Mouse (Mus musculus) forebrain, embryonic 12.5 days (tissue): ENCODE data around the gene Whrn. TPM values are rescaled to one million over a fixed set of nuclear protein-coding genes. Genes with fewer than 3 reads are reported as not detected.

Source experiments
- ATAC-seq: fragments of 200-750 bp; cut with Nextera tagmentation; 2 replicates; pipeline ENCODE4 v1.8.0; 2017; ENCODE audit warnings: moderate TSS enrichment; ENCODE audit not compliant: low FRiP score
- H3K27ac ChIP-seq: fragments of 300-500 bp; sonication (generic); 2 replicates; pipeline ENCODE4 v1.5.1; 2016; ENCODE audit warnings: mild to moderate bottlenecking
- H3K27me3 ChIP-seq: fragments of 300-500 bp; sonication (generic); 2 replicates; pipeline ENCODE4 v1.6.1; 2016; ENCODE audit warnings: mild to moderate bottlenecking
- H3K36me3 ChIP-seq: fragments of 300-500 bp; sonication (generic); replicated peaks from 2 replicates; pipeline ENCODE4 v1.6.1; 2016; ENCODE audit warnings: mild to moderate bottlenecking
- H3K4me1 ChIP-seq: fragments of 300-500 bp; sonication (generic); 2 replicates; pipeline ENCODE4 v1.6.1; 2016
- H3K4me2 ChIP-seq: fragments of 300-500 bp; sonication (generic); 2 replicates; pipeline ENCODE4 v1.6.1; 2016; ENCODE audit warnings: mild to moderate bottlenecking, moderate library complexity
- H3K4me3 ChIP-seq: fragments of 300-500 bp; sonication (generic); replicated peaks from 2 replicates; pipeline ENCODE4 v1.5.1; 2016; ENCODE audit warnings: mild to moderate bottlenecking
- H3K9ac ChIP-seq: fragments of 300-500 bp; sonication (generic); 2 replicates; pipeline ENCODE4 v1.6.1; 2016; ENCODE audit warnings: mild to moderate bottlenecking
- H3K9me3 ChIP-seq: fragments of 300-500 bp; sonication (generic); 2 replicates; pipeline ENCODE4 v1.6.1; 2016
- WGBS: fragments of 180-500 bp; shearing (Covaris S2); methylation state at CpG from one replicate; pipeline ENCODE4 v1.1.7; 2016; 5-methylcytosine and 5-hydroxymethylcytosine counted together
- polyA plus RNA-seq: library from polyadenylated mRNA; unstranded; fragments of >200 nt; fragmentation: Nextera tagmentation; extraction: Ambion mirVana; gene quantifications from 2 replicates; pipeline ENCODE4 v1.2.1, GENCODE M21; 2016

Gene Whrn
- polyA plus RNA-seq, 1 experiment from 2014 or later = 10.5 TPM

GRCm38 (mm10) chr4:63466192-63466591, 29.6 kb downstream of the Whrn start:
- no peaks in the 10 kb centered on the region for H3K9me3 ChIP-seq
- H3K4me2 ChIP-seq = no peak overlapping the region
- H3K27me3 ChIP-seq = peaks cover 31% of the 10 kb centered on the region
- 0 out of 2 replicates have a peak, but pooled peaks cover 8% of the 10 kb centered on the region for H3K36me3 ChIP-seq
- no peak overlapping the region for H3K27ac ChIP-seq
- H3K9ac ChIP-seq = no peak overlapping the region
- peaks cover 3% of the 10 kb centered on the region; the same call in 1 of the 2 replicates for H3K4me1 ChIP-seq
- WGBS = 77% methylated on average over 6 of the region's 6 CpGs
- H3K4me3 ChIP-seq = no peak overlapping the region
- ATAC-seq = no peak

GRCm38 (mm10) chr4:63460876-63461525, 34.8 kb downstream of the Whrn start:
- Histone ChIP-seq H3K4me1 (peaks cover 40% of the 10 kb centered on the region), H3K4me2 (no peak overlapping the region), H3K9me3 (no peaks in the 10 kb centered on the region), H3K27ac (no peak overlapping the region), H3K27me3 (peaks cover 60% of the 10 kb centered on the region), H3K36me3 (no peaks in the 10 kb centered on the region), H3K9ac (no peak overlapping the region), H3K4me3 (no peak overlapping the region)
- ATAC-seq = no peak
- 74% methylated on average over 7 of the region's 7 CpGs for WGBS

GRCm38 (mm10) chr4:63459141-63459789, 36.5 kb downstream of the Whrn start:
- Histone ChIP-seq H3K27ac (peak overlapping the region; percentile 89), H3K4me1 (peaks cover 40% of the 10 kb centered on the region), H3K9ac (peak overlapping the region; percentile 25; the same call in 1 of the 2 replicates), H3K9me3 (no peaks in the 10 kb centered on the region), H3K4me3 (0 out of 2 replicates have a peak overlapping the region, but pooled peaks have one; percentile 4), H3K4me2 (peak overlapping the region; percentile 44), H3K27me3 (peaks cover 71% of the 10 kb centered on the region), H3K36me3 (no peaks in the 10 kb centered on the region)
- peak; percentile 80 for ATAC-seq
- WGBS = 2% methylated on average over 16 of the region's 16 CpGs

GRCm38 (mm10) chr4:63456547-63456946, 39.2 kb downstream of the Whrn start:
- H3K4me2 ChIP-seq = no peak overlapping the region
- ATAC-seq = no peak
- WGBS = 43% methylated on average over 5 of the region's 5 CpGs
- no peak overlapping the region for H3K9ac ChIP-seq
- H3K9me3 ChIP-seq = no peaks in the 10 kb centered on the region
- peaks cover 44% of the 10 kb centered on the region for H3K4me1 ChIP-seq
- no peak overlapping the region for H3K4me3 ChIP-seq
- H3K36me3 ChIP-seq = no peaks in the 10 kb centered on the region
- no peak overlapping the region for H3K27ac ChIP-seq
- H3K27me3 ChIP-seq = peaks cover 53% of the 10 kb centered on the region

DNA sequence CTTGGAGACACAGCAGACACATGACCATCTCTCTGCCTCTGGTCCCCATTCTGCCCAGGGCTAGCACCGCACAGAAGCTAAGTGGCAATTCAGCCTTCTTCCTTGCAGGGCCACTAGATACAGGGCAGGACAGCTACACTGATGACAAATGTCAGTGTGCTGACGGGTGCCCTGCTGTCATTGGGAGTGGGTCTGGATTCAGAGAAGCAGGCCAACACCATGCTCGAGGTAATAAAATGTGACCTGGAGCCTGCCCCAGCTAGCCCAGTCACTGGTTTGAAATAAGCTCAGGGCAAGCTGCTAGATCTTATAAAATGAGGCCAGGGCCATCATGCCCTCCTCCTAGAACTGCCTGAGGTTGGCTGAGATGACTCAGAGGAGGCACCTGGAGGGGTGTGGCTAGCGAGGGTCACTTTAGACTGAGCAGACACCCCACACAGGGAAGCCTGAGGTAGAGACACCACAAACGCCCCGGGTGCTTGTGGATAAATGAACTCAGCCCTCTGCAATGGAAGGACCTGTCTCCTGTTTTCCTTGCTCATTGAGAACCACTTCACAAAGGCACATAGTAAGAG, 41.8 kb downstream of the Whrn start:
- ATAC-seq = no peak
- peaks cover 39% of the 10 kb centered on the region for H3K27me3 ChIP-seq
- no peaks in the 10 kb centered on the region for H3K9me3 ChIP-seq
- no peak overlapping the region for H3K9ac ChIP-seq
- no peak overlapping the region for H3K27ac ChIP-seq
- WGBS = 90% methylated on average over 6 of the region's 6 CpGs
- peaks cover 21% of the 10 kb centered on the region for H3K4me1 ChIP-seq
- H3K36me3 ChIP-seq = no peaks in the 10 kb centered on the region
- H3K4me3 ChIP-seq = no peak overlapping the region
- no peak overlapping the region for H3K4me2 ChIP-seq

GRCm38 (mm10) chr4:63452555-63452954, 43.2 kb downstream of the Whrn start:
- WGBS = 61% methylated on average over 3 of the region's 3 CpGs
- no peak overlapping the region for H3K4me3 ChIP-seq
- H3K36me3 ChIP-seq = no peaks in the 10 kb centered on the region
- no peaks in the 10 kb centered on the region for H3K9me3 ChIP-seq
- no peak overlapping the region for H3K4me2 ChIP-seq
- peaks cover 33% of the 10 kb centered on the region for H3K27me3 ChIP-seq
- no peak for ATAC-seq
- no peak overlapping the region for H3K9ac ChIP-seq
- H3K27ac ChIP-seq = no peak overlapping the region
- peaks cover 9% of the 10 kb centered on the region; the same call in 1 of the 2 replicates for H3K4me1 ChIP-seq

- Histone ChIP-seq H3K9ac (no peak overlapping the region), H3K27me3 (peaks cover 21% of the 10 kb centered on the region), H3K9me3 (peaks cover 6% of the 10 kb centered on the region; the same call in 1 of the 2 replicates), H3K36me3 (no peaks in the 10 kb centered on the region), H3K4me2 (no peak overlapping the region), H3K4me1 (0 out of 2 replicates have a peak, but pooled peaks cover 4% of the 10 kb centered on the region), H3K27ac (no peak overlapping the region), H3K4me3 (no peak overlapping the region)
- WGBS = 84% methylated on average over 5 of the region's 5 CpGs
- ATAC-seq = no peak
Measured at GRCm38 (mm10) chr4:63450551-63450950, 45.2 kb downstream of the Whrn start.

GRCm38 (mm10) chr4:63444362-63445066, 51.3 kb downstream of the Whrn start:
- no peak overlapping the region for H3K4me2 ChIP-seq
- no peaks in the 10 kb centered on the region for H3K36me3 ChIP-seq
- H3K27ac ChIP-seq = no peak overlapping the region
- no peak for ATAC-seq
- no peak overlapping the region for H3K4me3 ChIP-seq
- peaks cover 6% of the 10 kb centered on the region; the same call in 1 of the 2 replicates for H3K9me3 ChIP-seq
- 86% methylated on average over 10 of the region's 10 CpGs for WGBS
- no peak overlapping the region for H3K9ac ChIP-seq
- H3K27me3 ChIP-seq = no peaks in the 10 kb centered on the region
- H3K4me1 ChIP-seq = 0 out of 2 replicates have a peak, but pooled peaks cover 3% of the 10 kb centered on the region

- Histone ChIP-seq H3K27me3 (no peaks in the 10 kb centered on the region), H3K36me3 (no peaks in the 10 kb centered on the region), H3K9me3 (peaks cover 6% of the 10 kb centered on the region; the same call in 1 of the 2 replicates), H3K4me1 (0 out of 2 replicates have a peak, but pooled peaks cover 3% of the 10 kb centered on the region), H3K9ac (no peak overlapping the region), H3K27ac (no peak overlapping the region), H3K4me3 (no peak overlapping the region), H3K4me2 (no peak overlapping the region)
- ATAC-seq = no peak
- 92% methylated on average over 2 of the region's 2 CpGs for WGBS
Measured at GRCm38 (mm10) chr4:63443101-63443500, 52.7 kb downstream of the Whrn start.

DNA sequence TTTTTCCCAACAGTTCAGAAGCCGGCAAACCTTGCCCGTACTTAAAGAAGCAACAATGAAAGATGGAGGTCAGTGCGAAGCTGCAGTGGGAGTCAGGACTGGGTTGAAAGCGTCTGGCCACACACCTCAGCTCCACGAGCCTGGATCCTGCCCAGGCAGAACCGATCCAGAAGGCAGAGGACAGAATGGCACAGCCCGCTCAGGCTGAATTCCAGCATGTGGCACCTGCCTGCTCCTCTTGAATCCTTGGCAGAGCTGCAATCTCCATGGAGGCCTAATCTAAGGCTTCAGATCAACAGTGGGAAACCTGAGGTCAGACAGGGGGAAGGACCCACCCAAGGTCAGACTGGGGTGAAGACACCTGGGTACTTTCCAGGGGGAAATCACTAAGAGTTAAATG, 54.2 kb downstream of the Whrn start:
- H3K4me2 ChIP-seq = no peak overlapping the region
- H3K4me3 ChIP-seq = no peak overlapping the region
- H3K27me3 ChIP-seq = no peaks in the 10 kb centered on the region
- H3K4me1 ChIP-seq = peaks cover 3% of the 10 kb centered on the region; the same call in 1 of the 2 replicates
- H3K9ac ChIP-seq = no peak overlapping the region
- no peaks in the 10 kb centered on the region for H3K36me3 ChIP-seq
- H3K9me3 ChIP-seq = peaks cover 5% of the 10 kb centered on the region; the same call in 1 of the 2 replicates
- 93% methylated on average over 7 of the region's 7 CpGs for WGBS
- no peak overlapping the region for H3K27ac ChIP-seq
- ATAC-seq = no peak

DNA sequence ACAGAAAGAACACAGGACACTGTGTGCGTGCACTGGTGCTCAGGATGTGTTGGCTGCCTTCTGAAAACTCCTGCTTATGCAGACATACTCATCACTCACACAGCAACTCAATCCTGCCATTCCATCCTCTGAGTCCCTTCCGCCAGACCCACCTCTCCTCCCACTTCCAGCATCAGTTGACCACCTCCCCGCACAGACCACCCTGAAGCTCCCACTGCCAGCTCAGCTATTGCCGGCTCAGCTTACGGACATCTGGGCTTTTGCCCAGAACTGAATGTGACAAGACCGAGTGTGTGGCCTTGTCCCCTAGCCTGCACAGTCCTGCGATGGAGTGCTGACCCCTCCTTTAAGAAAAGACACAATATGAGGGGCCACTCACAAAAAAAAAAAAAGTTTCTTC, 55.5 kb downstream of the Whrn start:
- ATAC-seq = no peak
- 73% methylated on average over 7 of the region's 7 CpGs for WGBS

GRCm38 (mm10) chr4:63437968-63438367, 57.8 kb downstream of the Whrn start:
- Histone ChIP-seq H3K36me3 (no peaks in the 10 kb centered on the region; the same call in 1 of the 2 replicates), H3K27me3 (no peaks in the 10 kb centered on the region), H3K4me2 (no peak overlapping the region), H3K4me3 (no peak overlapping the region), H3K9me3 (no peaks in the 10 kb centered on the region), H3K4me1 (no peaks in the 10 kb centered on the region; the same call in 1 of the 2 replicates), H3K27ac (peak overlapping the region; percentile 48; the same call in 1 of the 2 replicates), H3K9ac (no peak overlapping the region)
- ATAC-seq = no peak
- 89% methylated on average over 5 of the region's 5 CpGs for WGBS

More for the DNA sequence above, 55.5 kb downstream of the Whrn start:
- no peak overlapping the region for H3K4me3 ChIP-seq
- no peak overlapping the region for H3K27ac ChIP-seq
- H3K36me3 ChIP-seq = no peaks in the 10 kb centered on the region; the same call in 1 of the 2 replicates
- no peaks in the 10 kb centered on the region for H3K9me3 ChIP-seq
- peaks cover 3% of the 10 kb centered on the region; the same call in 1 of the 2 replicates for H3K4me1 ChIP-seq
- H3K4me2 ChIP-seq = no peak overlapping the region
- H3K27me3 ChIP-seq = no peaks in the 10 kb centered on the region
- no peak overlapping the region for H3K9ac ChIP-seq
